ENCODE assay signal across 18 mouse cellular contexts in the genomic region with DNA sequence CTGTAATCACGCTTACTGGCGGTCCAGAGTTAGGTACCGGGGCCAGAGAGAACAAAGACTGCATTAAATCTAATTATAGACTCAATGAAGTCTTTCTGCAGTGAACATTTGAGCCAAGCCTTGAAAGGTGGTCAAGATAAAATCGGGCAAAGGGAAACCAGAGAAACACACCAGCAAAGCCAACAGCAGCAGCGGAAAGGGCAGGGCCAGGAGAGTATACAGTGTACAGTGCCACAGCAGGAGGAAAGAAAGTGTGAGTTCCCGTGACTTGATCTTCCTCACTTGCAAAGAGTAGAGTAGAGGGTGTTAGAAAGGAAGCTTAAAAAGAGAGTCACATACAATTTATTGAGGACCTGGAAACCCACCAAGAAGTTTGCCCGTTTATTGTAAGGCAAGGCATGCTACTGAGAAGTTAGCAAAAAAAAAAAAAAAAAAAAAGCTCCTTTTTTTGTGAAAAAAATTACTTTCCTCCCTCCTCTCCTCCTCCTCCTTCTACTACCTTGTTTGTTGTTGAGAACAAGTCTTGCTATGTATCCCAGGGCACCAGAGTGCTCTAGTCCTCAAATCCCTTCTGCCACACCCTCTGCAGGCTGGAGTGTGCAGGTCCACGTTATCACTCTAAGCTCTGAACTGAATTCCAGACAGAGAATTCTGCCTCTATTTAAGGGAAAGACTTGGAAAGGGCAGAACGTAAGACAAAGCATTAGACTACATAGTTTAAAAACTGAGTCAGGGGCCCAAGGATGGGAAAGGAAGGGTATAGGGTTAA.
DNase-seq lines count a peak whose midpoint lies in the region; ATAC-seq lines count a peak whose summit lies in the region.
"Had no signal": no experiment of that assay in that cellular context is flagged by ENCODE, and none has a peak within 500 bp of the region (broad histone marks: within the 10 kb centered on the region; RNA-seq: fewer than 3 reads in every experiment).

No protein-coding gene starts in this region.

- H3K9me3 ChIP-seq in heart, embryonic 12.5 days (replicated peaks): no peaks in the 10 kb centered on the region
- no peaks in the 10 kb centered on the region for H3K9me3 ChIP-seq in heart, embryonic 10.5 days
- H3K9me3 ChIP-seq in embryonic facial prominence, embryonic 15.5 days (replicated peaks): no peaks in the 10 kb centered on the region
- H3K9me3 ChIP-seq in forebrain, embryonic 15.5 days: no peaks in the 10 kb centered on the region
- H3K9me3 ChIP-seq: hindbrain, embryonic 13.5 days; kidney, embryonic 15.5 days; limb, embryonic 13.5 days; liver, embryonic 15.5 days; midbrain, embryonic 10.5 days had no signal

- no peak for DNase-seq in heart, embryonic 10.5 days (ENCODE audit: low spot score)
- DNase-seq in brain, adult 2 months (ENCODE audit: low read depth, low spot score): peak; percentile 11
- DNase-seq in heart, postnatal 4 days: peak; percentile 11
- DNase-seq: cerebellum, adult 2 months; forebrain, postnatal 0 days; gastrocnemius, adult 2 months; kidney, postnatal 4 days; retina, postnatal 1 day; thymus, postnatal 14 days had no signal

- 34% methylated on average over 9 of the region's 9 CpGs for WGBS in heart, embryonic 12.5 days
- WGBS in heart, embryonic 10.5 days: 50% methylated on average over 9 of the region's 9 CpGs
- 50% methylated on average over 9 of the region's 9 CpGs for WGBS in embryonic facial prominence, embryonic 15.5 days
- 46% methylated on average over 9 of the region's 9 CpGs for WGBS in forebrain, embryonic 15.5 days

- peak overlapping the region; percentile 52 for H3K4me2 ChIP-seq in heart, embryonic 12.5 days
- 0 out of 2 replicates have a peak overlapping the region, but pooled peaks have one; percentile 15 for H3K4me2 ChIP-seq in embryonic facial prominence, embryonic 15.5 days (replicated peaks)
- no peak overlapping the region for H3K4me2 ChIP-seq in forebrain, embryonic 15.5 days (replicated peaks)
- H3K4me2 ChIP-seq: hindbrain, embryonic 13.5 days; kidney, embryonic 15.5 days; limb, embryonic 13.5 days; liver, embryonic 15.5 days had no signal

- H3K27me3 ChIP-seq in heart, embryonic 12.5 days (replicated peaks): no peaks in the 10 kb centered on the region
- H3K27me3 ChIP-seq in heart, embryonic 10.5 days (ENCODE audit: insufficient read depth, poor library complexity, severe bottlenecking): no peaks in the 10 kb centered on the region
- H3K27me3 ChIP-seq in embryonic facial prominence, embryonic 15.5 days: no peaks in the 10 kb centered on the region
- H3K27me3 ChIP-seq in forebrain, embryonic 15.5 days: no peaks in the 10 kb centered on the region
- H3K27me3 ChIP-seq: hindbrain, embryonic 13.5 days; kidney, embryonic 15.5 days; limb, embryonic 13.5 days; liver, embryonic 15.5 days had no signal

- no peaks in the 10 kb centered on the region for H3K36me3 ChIP-seq in heart, embryonic 12.5 days
- no peaks in the 10 kb centered on the region for H3K36me3 ChIP-seq in heart, embryonic 10.5 days
- no peaks in the 10 kb centered on the region for H3K36me3 ChIP-seq in embryonic facial prominence, embryonic 15.5 days
- H3K36me3 ChIP-seq in forebrain, embryonic 15.5 days: no peaks in the 10 kb centered on the region
- H3K36me3 ChIP-seq: hindbrain, embryonic 13.5 days; kidney, embryonic 15.5 days; limb, embryonic 13.5 days; liver, embryonic 15.5 days; midbrain, embryonic 10.5 days had no signal

- ATAC-seq in heart, embryonic 12.5 days (ENCODE audit: insufficient number of reproducible peaks, low FRiP score): 0 out of 2 replicates have a peak, but pooled peaks have one; percentile 36
- 0 out of 2 replicates have a peak, but pooled peaks have one; percentile 15 for ATAC-seq in embryonic facial prominence, embryonic 15.5 days (ENCODE audit: insufficient number of reproducible peaks, low FRiP score, low TSS enrichment, low read depth)
- ATAC-seq in megakaryocyte progenitor cell, adult 5-6 weeks (replicated peaks; ENCODE audit: poor library complexity): no peak
- ATAC-seq in forebrain, embryonic 15.5 days (replicated peaks): no peak
- ATAC-seq: forebrain, postnatal 0 days had no signal

- no peak overlapping the region for H3K4me3 ChIP-seq in heart, embryonic 12.5 days
- H3K4me3 ChIP-seq in heart, embryonic 10.5 days: no peak overlapping the region
- H3K4me3 ChIP-seq in embryonic facial prominence, embryonic 15.5 days (replicated peaks): no peak overlapping the region
- no peak overlapping the region for H3K4me3 ChIP-seq in forebrain, embryonic 15.5 days
- H3K4me3 ChIP-seq: gastrocnemius, adult 2 months; hindbrain, embryonic 13.5 days; kidney, embryonic 15.5 days; limb, embryonic 13.5 days; liver, embryonic 15.5 days; midbrain, embryonic 10.5 days had no signal

- H3K4me1 ChIP-seq in heart, embryonic 12.5 days (replicated peaks): peaks cover 10% of the 10 kb centered on the region; the same call in 1 of the 2 replicates
- H3K4me1 ChIP-seq in heart, embryonic 10.5 days: no peaks in the 10 kb centered on the region
- H3K4me1 ChIP-seq in embryonic facial prominence, embryonic 15.5 days: 0 out of 2 replicates have a peak, but pooled peaks cover 3% of the 10 kb centered on the region
- H3K4me1 ChIP-seq in forebrain, embryonic 15.5 days: peaks cover 2% of the 10 kb centered on the region; the same call in 1 of the 2 replicates
- H3K4me1 ChIP-seq: hindbrain, embryonic 13.5 days; kidney, embryonic 15.5 days; liver, embryonic 15.5 days; midbrain, embryonic 10.5 days had no signal

- H3K27ac ChIP-seq in heart, embryonic 12.5 days (ENCODE audit: poor library complexity, severe bottlenecking): peak overlapping the region; percentile 59
- H3K27ac ChIP-seq in heart, embryonic 10.5 days: no peak overlapping the region
- no peak overlapping the region for H3K27ac ChIP-seq in embryonic facial prominence, embryonic 15.5 days (replicated peaks)
- no peak overlapping the region for H3K27ac ChIP-seq in forebrain, embryonic 15.5 days (replicated peaks)
- H3K27ac ChIP-seq: gastrocnemius, adult 2 months; hindbrain, embryonic 13.5 days; kidney, embryonic 15.5 days; limb, embryonic 13.5 days; liver, embryonic 15.5 days; midbrain, embryonic 10.5 days had no signal

- H3K9ac ChIP-seq in heart, embryonic 12.5 days: no peak overlapping the region; the same call in none of the 2 replicates
- no peak overlapping the region for H3K9ac ChIP-seq in embryonic facial prominence, embryonic 15.5 days
- no peak overlapping the region for H3K9ac ChIP-seq in forebrain, embryonic 15.5 days (replicated peaks)
- H3K9ac ChIP-seq: forebrain, postnatal 0 days; hindbrain, embryonic 13.5 days; kidney, embryonic 15.5 days; limb, embryonic 13.5 days; liver, embryonic 15.5 days had no signal

Comparison
In these comparisons a context has a peak if more than half of its experiments do, and no peak if none do; other contexts are left out.
1. ATAC-seq: peak in heart, embryonic 12.5 days (single experiment) and embryonic facial prominence, embryonic 15.5 days (single experiment); none in megakaryocyte progenitor cell, adult 5-6 weeks (single experiment) and forebrain, embryonic 15.5 days (single experiment).